Mouse (Mus musculus): Measurements from ENCODE around the gene Fam71e1. TPM values are rescaled to one million over a fixed set of nuclear protein-coding genes. Genes with fewer than 3 reads are reported as not detected.
A peak's percentile ranks its signal among the peaks of the same experiment; 100 is the strongest.

The Fam71e1 gene
- polyA plus RNA-seq, 1 experiment from 2014 or later, result 30.1 TPM

DNA sequence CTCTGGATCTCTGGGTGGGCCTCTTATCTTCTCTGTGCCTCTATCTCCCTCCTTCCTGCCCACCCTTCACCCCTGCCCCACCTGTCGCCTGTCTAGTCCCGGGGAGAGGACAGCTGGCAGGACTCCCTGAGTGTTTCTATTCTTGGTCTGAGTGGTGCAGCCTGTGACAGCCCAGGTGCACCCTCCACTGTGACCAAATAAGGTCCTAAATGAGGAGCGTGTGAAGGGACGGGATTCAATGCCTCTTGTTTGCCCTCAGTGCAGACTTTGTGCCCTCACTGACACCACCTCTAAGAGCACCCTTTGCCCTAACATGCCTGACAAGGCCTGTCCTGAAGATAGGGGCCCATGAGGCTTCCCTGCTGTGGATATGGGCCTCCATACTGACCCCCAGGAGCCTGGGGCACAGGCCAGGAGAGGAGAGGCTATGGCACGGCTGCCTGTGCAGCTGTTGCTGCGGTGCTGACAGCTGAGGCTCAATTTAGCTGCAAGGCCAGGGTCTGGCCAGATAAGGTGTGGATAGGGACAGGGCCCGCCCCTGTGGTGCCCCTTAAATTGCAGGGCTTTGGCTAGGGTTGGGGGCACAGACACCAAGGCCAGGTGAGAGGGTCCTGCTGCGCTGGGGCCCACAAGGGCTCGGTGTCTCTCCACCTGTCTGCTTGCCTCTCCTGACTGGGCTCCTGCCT lies 23.3 kb upstream of the Fam71e1 start:
- H3K27me3 ChIP-seq, result peaks cover 17% of the 10 kb centered on the region
- H3K4me2 ChIP-seq, result no peak overlapping the region
- ATAC-seq, result no peak
- 60% methylated on average over 9 of the region's 9 CpGs for WGBS
- no peak overlapping the region for H3K4me3 ChIP-seq
- H3K27ac ChIP-seq, result no peak overlapping the region
- peaks cover 52% of the 10 kb centered on the region for H3K4me1 ChIP-seq
- peaks cover 2% of the 10 kb centered on the region; the same call in 1 of the 2 replicates for H3K36me3 ChIP-seq (ENCODE audit: poor library complexity, severe bottlenecking)
- H3K9me3 ChIP-seq (replicated peaks), result no peaks in the 10 kb centered on the region
- peak overlapping the region; percentile 45; the same call in 1 of the 2 replicates for H3K9ac ChIP-seq

DNA sequence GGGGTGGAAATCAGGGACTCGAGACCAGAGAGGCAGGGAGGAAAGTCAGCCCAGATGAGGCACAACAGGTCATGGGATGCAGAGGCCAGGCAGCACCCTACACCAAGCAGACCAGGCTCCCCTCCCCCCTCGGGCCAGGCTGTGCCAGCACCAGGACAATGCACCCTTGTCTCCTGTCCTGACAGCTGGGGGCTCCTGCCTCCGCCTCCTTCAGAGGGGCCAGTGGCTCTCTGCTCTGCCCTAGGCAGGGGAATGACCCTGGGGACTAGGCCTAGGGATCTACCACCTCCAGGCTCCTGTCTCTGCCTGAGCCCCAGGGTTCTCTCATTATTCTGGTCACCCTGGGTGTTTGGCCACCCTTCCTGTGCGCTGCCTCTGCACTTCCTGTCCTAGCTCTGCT lies 22.0 kb upstream of the Fam71e1 start:
- H3K9ac ChIP-seq, result peak overlapping the region; percentile 45
- peaks cover 26% of the 10 kb centered on the region for H3K27me3 ChIP-seq
- peak; percentile 78 for ATAC-seq
- peak overlapping the region; percentile 22; the same call in 1 of the 2 replicates for H3K4me2 ChIP-seq
- H3K9me3 ChIP-seq (replicated peaks), result no peaks in the 10 kb centered on the region
- H3K4me1 ChIP-seq, result peaks cover 39% of the 10 kb centered on the region
- peaks cover 2% of the 10 kb centered on the region; the same call in 1 of the 2 replicates for H3K36me3 ChIP-seq (ENCODE audit: poor library complexity, severe bottlenecking)
- 18% methylated on average over 4 of the region's 4 CpGs for WGBS
- peak overlapping the region; percentile 55 for H3K27ac ChIP-seq
- H3K4me3 ChIP-seq, result no peak overlapping the region

DNA sequence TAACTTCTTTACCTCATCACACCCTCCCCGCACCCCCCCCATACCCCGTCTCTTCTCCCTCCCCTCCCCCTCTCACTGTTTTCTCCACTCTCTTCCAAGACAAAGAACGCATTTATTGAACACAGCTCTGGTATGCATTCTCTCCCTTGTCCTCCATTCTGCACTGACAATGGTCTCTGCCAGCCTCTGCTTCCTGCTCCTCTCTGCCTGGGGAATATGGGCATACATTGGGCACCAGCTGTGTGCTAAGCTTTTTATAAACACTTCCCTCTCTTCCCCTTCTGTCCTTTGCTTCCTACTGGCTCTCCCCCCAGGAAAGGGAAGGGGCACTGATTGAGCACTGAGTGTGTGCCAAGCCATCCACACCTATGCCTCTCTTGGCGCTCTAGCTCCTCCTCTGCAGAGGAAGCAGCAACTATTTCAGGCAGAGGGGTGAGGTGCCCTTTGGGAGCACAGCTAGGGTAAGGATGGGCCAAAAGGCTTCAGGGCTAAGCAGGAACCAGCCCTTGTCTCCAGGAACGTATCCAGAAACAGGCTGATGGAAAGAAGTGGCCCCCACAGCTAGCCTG lies 21.3 kb upstream of the Fam71e1 start:
- no peak overlapping the region for H3K9ac ChIP-seq
- H3K27ac ChIP-seq, result peak overlapping the region; percentile 55

DNA sequence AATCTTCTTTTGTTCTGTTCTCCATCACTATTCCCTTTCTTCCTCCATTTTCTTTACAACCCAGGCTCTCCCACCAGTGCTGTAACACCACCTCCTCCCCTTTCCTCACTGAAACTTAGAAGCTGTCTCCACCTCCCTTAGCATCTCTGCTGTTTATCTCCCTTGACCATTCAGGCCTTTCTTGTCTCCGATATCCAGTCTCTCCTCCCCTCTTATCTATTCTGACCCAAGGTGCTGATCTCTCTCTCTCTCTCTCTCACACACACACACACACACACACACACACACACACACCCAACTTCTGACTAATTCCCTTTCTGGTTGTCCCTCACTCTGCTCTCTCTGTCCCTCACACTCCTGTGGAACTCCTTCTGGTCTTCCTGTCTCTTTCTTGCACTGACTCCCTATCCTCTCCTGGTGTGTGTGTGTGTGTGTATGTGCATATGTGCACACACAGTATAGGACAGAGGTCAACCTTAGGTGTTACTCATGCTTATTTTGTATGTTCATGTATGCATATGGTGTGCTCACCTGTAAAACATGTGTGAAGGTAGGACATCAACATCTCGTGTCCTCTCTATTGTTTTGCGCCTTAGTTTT lies 13.4 kb upstream of the Fam71e1 start:
- ATAC-seq, result no peak
- 84% methylated on average over 3 of the region's 3 CpGs for WGBS
- Histone ChIP-seq H3K4me2 (no peak overlapping the region), H3K27me3 (peaks cover 36% of the 10 kb centered on the region), H3K27ac (no peak overlapping the region), H3K36me3 (ENCODE audit: poor library complexity, severe bottlenecking) (no peaks in the 10 kb centered on the region), H3K9me3 (replicated peaks) (no peaks in the 10 kb centered on the region), H3K9ac (0 out of 2 replicates have a peak overlapping the region, but pooled peaks have one; percentile 22), H3K4me1 (peaks cover 3% of the 10 kb centered on the region; the same call in 1 of the 2 replicates), H3K4me3 (no peak overlapping the region)

More for the DNA sequence above, 21.3 kb upstream of the Fam71e1 start:
- Histone ChIP-seq H3K4me2 (no peak overlapping the region), H3K9me3 (replicated peaks) (no peaks in the 10 kb centered on the region), H3K4me3 (no peak overlapping the region), H3K36me3 (ENCODE audit: poor library complexity, severe bottlenecking) (peaks cover 2% of the 10 kb centered on the region; the same call in 1 of the 2 replicates), H3K4me1 (peaks cover 37% of the 10 kb centered on the region), H3K27me3 (peaks cover 32% of the 10 kb centered on the region)
- ATAC-seq, result peak; percentile 13; the same call in 1 of the 2 replicates
- 24% methylated on average over 5 of the region's 5 CpGs for WGBS

DNA sequence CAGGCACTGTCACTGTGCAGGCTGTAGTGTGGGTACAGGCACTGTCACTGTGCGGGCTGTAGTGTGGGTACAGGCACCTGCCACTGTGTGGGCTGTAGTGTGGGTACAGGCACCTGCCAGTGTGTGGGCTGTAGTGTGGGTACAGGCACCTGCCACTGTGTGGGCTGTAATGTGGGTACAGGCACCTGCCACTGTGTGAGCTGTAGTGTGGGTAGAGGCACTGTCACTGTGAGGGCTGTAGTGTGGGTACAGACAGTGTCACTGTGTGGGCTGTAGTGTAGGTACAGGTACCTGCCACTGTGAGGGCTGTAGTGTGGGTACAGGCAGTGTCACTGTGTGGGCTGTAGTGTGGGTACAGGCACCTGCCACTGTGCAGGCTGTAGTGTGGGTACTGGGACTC lies 12.3 kb upstream of the Fam71e1 start:
- Histone ChIP-seq H3K36me3 (ENCODE audit: poor library complexity, severe bottlenecking) (peaks cover 9% of the 10 kb centered on the region), H3K4me1 (peaks cover 3% of the 10 kb centered on the region; the same call in 1 of the 2 replicates), H3K9me3 (replicated peaks) (no peaks in the 10 kb centered on the region), H3K9ac (no peak overlapping the region), H3K4me2 (no peak overlapping the region), H3K27ac (no peak overlapping the region), H3K27me3 (peaks cover 26% of the 10 kb centered on the region), H3K4me3 (no peak overlapping the region)
- ATAC-seq, result no peak
- WGBS, result 88% methylated on average over 1 of the region's 1 CpGs

DNA sequence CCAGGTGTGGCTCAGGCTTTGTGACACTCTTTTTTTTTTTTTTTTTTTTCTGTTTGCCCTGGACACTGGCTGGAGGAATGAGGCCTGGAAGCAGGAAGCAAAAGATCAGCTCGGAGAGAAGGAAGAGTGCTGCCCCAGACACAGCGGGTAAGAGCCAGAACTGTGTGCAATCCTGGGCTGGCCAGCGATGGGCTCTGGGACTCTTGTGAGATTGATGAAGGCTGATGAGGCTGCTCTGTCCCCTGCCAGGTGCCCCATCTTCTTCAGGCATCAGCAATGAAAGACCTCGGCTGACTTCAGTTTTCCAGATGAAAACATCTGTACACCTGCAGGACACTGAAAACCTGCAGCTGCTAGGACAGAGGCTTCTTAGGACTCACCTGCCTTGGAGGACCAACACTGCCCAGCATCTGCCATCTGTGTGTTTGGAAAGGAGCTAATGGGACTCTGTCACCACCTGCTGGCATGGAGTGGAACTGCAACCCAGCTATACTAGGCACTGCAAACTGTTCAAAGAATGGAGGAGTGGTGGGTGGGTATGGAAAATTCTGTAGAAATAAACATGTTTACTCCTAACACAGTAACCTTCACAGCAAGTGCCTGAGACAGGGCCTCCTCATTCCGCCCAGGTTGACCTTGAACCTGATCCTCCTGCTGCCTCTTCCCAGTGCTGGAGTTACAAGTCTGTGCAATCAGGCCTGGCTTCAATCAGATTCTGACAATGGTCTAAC lies 11.4 kb upstream of the Fam71e1 start:
- no peak overlapping the region for H3K4me2 ChIP-seq
- no peak overlapping the region for H3K4me3 ChIP-seq
- WGBS, result 27% methylated on average over 5 of the region's 5 CpGs
- peaks cover 3% of the 10 kb centered on the region; the same call in 1 of the 2 replicates for H3K4me1 ChIP-seq
- H3K9ac ChIP-seq, result no peak overlapping the region
- peaks cover 18% of the 10 kb centered on the region for H3K36me3 ChIP-seq (ENCODE audit: poor library complexity, severe bottlenecking)
- H3K27ac ChIP-seq, result peak overlapping the region; percentile 32; the same call in 1 of the 2 replicates
- peak; percentile 87 for ATAC-seq
- H3K27me3 ChIP-seq, result peaks cover 21% of the 10 kb centered on the region
- no peaks in the 10 kb centered on the region for H3K9me3 ChIP-seq (replicated peaks)

DNA sequence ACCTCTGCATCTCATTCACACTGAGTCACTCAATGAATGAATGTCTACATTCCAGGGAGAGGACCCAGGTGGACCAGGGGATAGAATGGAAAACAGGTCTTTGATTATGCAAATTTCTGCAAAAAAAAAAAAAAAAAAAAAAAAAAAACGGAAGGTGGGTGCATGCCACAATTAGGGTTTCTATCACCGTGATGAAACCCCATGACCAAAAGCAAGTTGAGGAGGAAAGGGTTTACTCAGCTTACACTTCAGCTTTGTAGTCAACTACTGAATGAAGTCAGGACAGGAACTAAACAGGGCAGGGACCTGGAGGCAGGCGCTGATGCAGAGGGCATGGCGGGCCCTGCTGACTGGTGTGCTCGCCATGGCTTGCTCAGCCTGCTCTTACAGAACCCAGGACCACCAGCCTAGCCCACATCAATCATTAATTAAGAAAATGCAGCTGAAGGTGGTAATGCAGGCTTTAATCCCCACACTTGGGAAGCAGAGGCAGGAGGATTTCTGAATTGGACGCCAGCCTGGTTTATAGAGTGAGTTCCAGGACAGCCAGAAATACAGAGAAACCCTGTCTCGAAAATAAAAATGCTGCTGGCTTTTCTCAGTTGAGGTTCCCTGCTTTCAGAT lies 10.7 kb upstream of the Fam71e1 start:
- 75% methylated on average over 7 of the region's 7 CpGs for WGBS
- no peak overlapping the region for H3K9ac ChIP-seq
- peak; percentile 28; the same call in 1 of the 2 replicates for ATAC-seq
- peaks cover 25% of the 10 kb centered on the region for H3K36me3 ChIP-seq (ENCODE audit: poor library complexity, severe bottlenecking)
- H3K27me3 ChIP-seq, result peaks cover 14% of the 10 kb centered on the region
- no peaks in the 10 kb centered on the region for H3K9me3 ChIP-seq (replicated peaks)
- peaks cover 3% of the 10 kb centered on the region; the same call in 1 of the 2 replicates for H3K4me1 ChIP-seq
- no peak overlapping the region for H3K27ac ChIP-seq
- no peak overlapping the region for H3K4me3 ChIP-seq
- no peak overlapping the region for H3K4me2 ChIP-seq

DNA sequence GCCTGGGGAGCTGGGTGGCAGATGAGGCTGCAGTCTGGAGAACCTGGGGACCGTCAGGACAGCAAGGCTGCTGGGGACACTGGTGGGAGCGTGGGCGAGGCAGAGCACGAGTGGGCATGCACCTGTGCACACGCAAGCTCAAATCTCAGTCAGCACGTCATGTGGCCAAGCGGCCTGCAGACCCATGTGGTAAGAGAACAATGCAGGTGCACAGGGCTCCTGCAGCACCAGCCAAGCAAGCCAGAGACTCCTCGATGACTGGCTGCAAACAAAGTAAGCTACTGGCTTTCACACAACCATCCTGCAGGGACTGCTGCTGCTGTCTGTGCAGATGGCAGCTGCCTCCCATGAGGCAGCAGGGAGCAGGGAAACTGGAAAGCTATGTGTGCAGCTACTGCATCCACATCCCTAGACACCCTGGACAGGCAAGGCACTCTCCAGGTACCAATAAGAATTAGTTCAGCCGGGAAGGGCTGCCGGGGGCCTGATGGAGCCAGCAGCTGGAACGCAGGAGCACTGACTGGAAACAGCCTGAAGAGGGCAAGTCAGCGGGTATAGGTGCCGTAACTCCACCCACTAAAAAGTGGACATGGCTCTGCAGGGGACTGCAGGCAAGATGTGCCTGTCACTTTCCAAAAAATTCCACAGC lies 9.3 kb upstream of the Fam71e1 start:
- no peak for ATAC-seq
- peaks cover 39% of the 10 kb centered on the region for H3K36me3 ChIP-seq (ENCODE audit: poor library complexity, severe bottlenecking)
- H3K9me3 ChIP-seq (replicated peaks), result no peaks in the 10 kb centered on the region
- WGBS, result 67% methylated on average over 13 of the region's 13 CpGs
- peaks cover 7% of the 10 kb centered on the region for H3K27me3 ChIP-seq
- no peak overlapping the region for H3K27ac ChIP-seq
- no peak overlapping the region for H3K4me2 ChIP-seq
- no peak overlapping the region for H3K9ac ChIP-seq
- no peak overlapping the region for H3K4me3 ChIP-seq
- peaks cover 3% of the 10 kb centered on the region; the same call in 1 of the 2 replicates for H3K4me1 ChIP-seq

DNA sequence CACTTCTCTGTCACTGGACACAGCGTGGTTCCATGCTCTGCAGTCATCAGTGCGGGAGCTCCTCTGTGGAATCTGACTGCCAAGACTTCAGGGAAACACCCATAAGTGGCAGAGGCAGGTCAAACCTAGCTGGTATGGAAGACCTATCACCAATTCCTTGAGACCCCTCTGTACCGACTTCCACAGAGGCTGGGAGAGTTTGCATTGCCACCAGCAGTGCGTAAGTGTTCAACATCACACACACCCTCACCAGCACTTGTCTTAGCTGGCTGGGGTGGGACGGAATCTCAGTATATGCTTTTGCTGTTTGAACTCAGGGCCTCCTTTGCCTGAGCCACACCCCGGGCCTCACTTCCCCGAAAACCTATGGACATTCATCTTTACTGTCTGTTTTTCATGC lies 8.4 kb upstream of the Fam71e1 start:
- Histone ChIP-seq H3K4me1 (peaks cover 3% of the 10 kb centered on the region; the same call in 1 of the 2 replicates), H3K36me3 (ENCODE audit: poor library complexity, severe bottlenecking) (peaks cover 47% of the 10 kb centered on the region), H3K27ac (no peak overlapping the region), H3K4me2 (no peak overlapping the region), H3K9ac (0 out of 2 replicates have a peak overlapping the region, but pooled peaks have one; percentile 21), H3K27me3 (no peaks in the 10 kb centered on the region), H3K9me3 (replicated peaks) (no peaks in the 10 kb centered on the region), H3K4me3 (no peak overlapping the region)
- ATAC-seq, result no peak
- 88% methylated on average over 7 of the region's 7 CpGs for WGBS

DNA sequence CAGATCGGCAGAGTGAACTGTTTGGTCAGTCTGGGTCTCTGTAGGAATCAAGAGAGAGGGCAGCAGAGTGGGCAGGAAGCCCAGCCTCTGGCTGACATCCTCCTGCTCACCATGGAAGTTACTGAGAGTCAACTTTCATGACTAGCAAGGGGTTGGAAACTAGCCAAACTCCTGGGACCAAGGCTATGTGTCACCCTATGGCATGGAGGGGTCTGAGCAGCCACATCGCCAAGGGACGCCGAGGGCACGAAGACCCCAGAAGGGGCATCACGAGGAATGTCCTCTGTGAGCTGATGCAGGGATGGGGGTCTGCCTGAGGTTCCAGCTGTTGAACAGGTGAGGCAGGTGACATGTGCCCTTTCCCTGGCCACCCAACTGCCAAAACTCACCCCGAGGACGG lies 7.8 kb upstream of the Fam71e1 start:
- 93% methylated on average over 8 of the region's 8 CpGs for WGBS
- Histone ChIP-seq H3K27ac (no peak overlapping the region), H3K9me3 (replicated peaks) (no peaks in the 10 kb centered on the region), H3K4me1 (peaks cover 3% of the 10 kb centered on the region; the same call in 1 of the 2 replicates), H3K9ac (no peak overlapping the region), H3K4me3 (no peak overlapping the region), H3K27me3 (no peaks in the 10 kb centered on the region), H3K4me2 (no peak overlapping the region), H3K36me3 (ENCODE audit: poor library complexity, severe bottlenecking) (peaks cover 54% of the 10 kb centered on the region)
- ATAC-seq, result no peak

DNA sequence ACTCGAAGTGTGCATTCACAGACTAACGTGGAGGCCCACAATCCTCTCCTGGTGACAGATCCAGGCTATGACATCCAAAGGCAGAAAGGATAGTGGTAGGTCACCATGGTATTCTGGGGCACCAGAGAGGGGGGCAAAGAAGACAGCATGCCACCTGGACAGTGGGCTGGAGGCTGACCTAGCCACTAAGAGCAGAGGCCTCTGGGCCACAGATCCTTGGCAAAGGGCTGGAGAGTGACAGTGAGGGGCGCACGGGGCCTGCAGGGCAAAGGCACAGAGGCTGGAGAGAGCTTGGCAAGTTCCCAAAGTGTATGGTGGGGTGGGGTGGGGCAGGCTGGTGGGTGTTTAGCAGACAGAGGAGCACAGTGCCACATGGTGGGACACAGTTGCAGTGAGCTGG lies 6.1 kb upstream of the Fam71e1 start:
- H3K9ac ChIP-seq, result no peak overlapping the region
- no peak overlapping the region for H3K4me2 ChIP-seq
- no peak for ATAC-seq
- no peak overlapping the region for H3K27ac ChIP-seq
- H3K4me1 ChIP-seq, result peaks cover 19% of the 10 kb centered on the region
- no peaks in the 10 kb centered on the region for H3K9me3 ChIP-seq (replicated peaks)
- H3K4me3 ChIP-seq, result no peak overlapping the region
- 89% methylated on average over 4 of the region's 4 CpGs for WGBS
- no peaks in the 10 kb centered on the region for H3K27me3 ChIP-seq
- H3K36me3 ChIP-seq (ENCODE audit: poor library complexity, severe bottlenecking), result peaks cover 61% of the 10 kb centered on the region

All from forebrain, embryonic 13.5 days (tissue).